Mouse (Mus musculus): ENCODE results near the gene Lyrm2. TPM values are rescaled to one million over a fixed set of nuclear protein-coding genes. Genes with fewer than 3 reads are reported as not detected.
A peak's percentile ranks its signal among the peaks of the same experiment; 100 is the strongest.

Lyrm2 gene
- 37.6 and 39.3 TPM in 2 replicates for polyA plus RNA-seq (2015; fragmentation: Nextera tagmentation; extraction: Ambion mirVana)

DNA sequence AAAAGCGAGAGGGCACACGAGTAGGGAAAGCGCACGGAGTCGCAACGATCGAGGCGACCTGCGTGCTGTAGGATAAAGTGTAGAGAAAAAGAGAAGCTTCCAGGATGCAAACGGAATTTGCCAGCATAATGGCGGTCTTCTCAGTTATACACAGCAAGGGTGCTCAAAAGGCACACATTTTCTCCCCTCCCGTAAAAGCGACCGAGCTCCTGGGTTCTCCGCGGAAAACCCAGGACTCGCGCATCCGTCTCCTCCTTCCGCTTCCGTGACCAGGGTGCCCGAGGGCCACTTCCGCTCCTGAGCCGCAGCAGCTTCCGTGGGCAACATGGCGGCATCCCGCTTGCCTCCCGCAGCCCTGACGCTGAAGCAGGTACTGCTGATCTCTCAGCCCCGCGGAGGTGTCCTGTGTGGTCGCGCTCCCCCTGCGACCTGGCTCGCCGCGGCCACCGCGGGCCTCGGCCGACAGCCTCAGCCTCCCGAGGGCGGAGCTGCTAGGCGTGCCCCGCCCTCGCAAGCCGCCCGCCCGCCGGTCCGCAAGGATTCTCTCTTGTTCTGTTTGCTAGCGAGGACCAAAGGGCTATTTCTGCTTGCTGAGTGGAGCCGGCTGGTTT lies at the start of gene Lyrm2:
Gene Lyrm2, plus strand, starts transcription at position 288 of the 611 bp plus-strand sequence.
- H3K9ac ChIP-seq: peak within 1 kb of the TSS; percentile 83
- WGBS (ENCODE audit: insufficient replicate concordance): under 1% methylated on average over 53 of the region's 53 CpGs
- no peaks in the 10 kb centered on the region for H3K9me3 ChIP-seq (replicated peaks)
- no peaks in the 10 kb centered on the region for H3K27me3 ChIP-seq
- DNase-seq (peak; percentile 75), ATAC-seq (ENCODE audit: low read depth) (peak; percentile 94)
- H3K4me1 ChIP-seq (replicated peaks): peaks cover 16% of the 10 kb centered on the region
- no peaks in the 10 kb centered on the region for H3K36me3 ChIP-seq
- peak within 1 kb of the TSS; percentile 79 for H3K4me2 ChIP-seq
- H3K4me3 ChIP-seq (replicated peaks): peak within 1 kb of the TSS; percentile 77
- H3K27ac ChIP-seq: peak within 1 kb of the TSS; percentile 95

DNA sequence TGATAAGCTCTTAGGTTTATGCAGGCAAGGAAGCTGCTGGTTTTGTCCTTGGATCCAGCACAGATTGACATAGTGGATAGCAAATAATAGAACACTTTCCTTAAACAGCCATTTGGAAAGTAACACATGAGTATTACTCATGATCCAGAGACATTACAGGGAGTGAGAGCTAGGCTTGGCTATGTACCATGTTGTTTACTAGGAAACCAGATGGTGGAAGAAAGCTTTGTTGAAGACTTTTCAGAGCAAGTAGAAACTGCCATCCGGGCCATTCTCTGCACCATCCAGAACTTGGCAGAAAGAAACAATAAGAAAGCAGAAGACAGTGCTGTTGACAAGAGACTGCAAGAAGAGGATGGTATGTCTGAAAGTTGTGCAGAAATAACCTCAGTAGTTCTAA lies 49.3 kb upstream of the Lyrm2 start:
- Histone ChIP-seq H3K4me3 (replicated peaks) (no peak overlapping the region), H3K27me3 (no peaks in the 10 kb centered on the region), H3K36me3 (peaks cover 80% of the 10 kb centered on the region), H3K4me2 (no peak overlapping the region), H3K9ac (no peak overlapping the region), H3K4me1 (replicated peaks) (no peaks in the 10 kb centered on the region), H3K27ac (no peak overlapping the region), H3K9me3 (replicated peaks) (no peaks in the 10 kb centered on the region)
- ATAC-seq (ENCODE audit: low read depth): no peak
- 81% methylated on average over 1 of the region's 1 CpGs for WGBS (ENCODE audit: insufficient replicate concordance)
- DNase-seq: no peak

DNA sequence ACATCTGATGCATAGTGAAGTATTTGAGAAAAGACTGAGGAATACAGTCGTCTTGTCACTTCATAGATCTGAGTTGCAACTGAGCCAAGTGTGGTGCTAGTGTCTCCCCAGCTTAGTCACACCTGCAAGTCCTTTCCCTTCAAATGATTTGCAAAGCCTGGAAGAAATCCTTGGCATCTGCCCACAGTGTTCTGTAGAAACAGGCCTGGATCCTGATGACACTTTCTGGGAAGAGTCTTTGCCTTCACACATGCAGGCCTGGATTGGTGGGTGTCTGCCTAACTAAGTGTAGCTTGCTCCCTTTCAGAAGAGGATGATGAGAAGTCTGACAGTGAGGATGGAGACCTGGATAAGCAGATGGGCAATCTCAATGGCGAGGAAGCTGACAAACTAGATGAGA lies 42.6 kb upstream of the Lyrm2 start:
- WGBS (ENCODE audit: insufficient replicate concordance): 61% methylated on average over 2 of the region's 2 CpGs
- Histone ChIP-seq H3K9me3 (replicated peaks) (no peaks in the 10 kb centered on the region), H3K36me3 (peaks cover 68% of the 10 kb centered on the region), H3K27ac (no peak overlapping the region), H3K4me3 (replicated peaks) (no peak overlapping the region), H3K9ac (no peak overlapping the region), H3K27me3 (no peaks in the 10 kb centered on the region), H3K4me2 (no peak overlapping the region), H3K4me1 (replicated peaks) (no peaks in the 10 kb centered on the region)
- ATAC-seq (ENCODE audit: low read depth) (no peak), DNase-seq (no peak)

DNA sequence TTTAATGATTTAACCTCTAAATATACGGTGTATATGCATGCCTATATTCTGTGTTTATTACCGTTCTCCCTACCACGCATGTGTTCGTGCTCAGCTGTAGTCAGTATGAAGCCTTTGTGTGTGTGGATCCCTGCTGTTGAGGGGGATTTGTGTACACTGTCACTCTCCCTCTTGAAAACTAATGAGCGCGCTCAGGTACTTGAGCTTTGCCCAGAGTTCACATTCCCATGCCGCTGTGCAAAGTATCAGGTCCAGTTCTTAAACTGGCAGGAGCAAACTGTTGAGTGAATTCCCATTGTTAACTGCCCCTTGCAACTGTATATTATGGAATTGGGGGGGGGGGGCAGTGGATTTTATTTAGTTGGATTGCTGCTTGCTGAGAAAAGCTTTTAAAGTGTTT lies 32.6 kb upstream of the Lyrm2 start:
- H3K4me1 ChIP-seq (replicated peaks): no peaks in the 10 kb centered on the region
- peaks cover 74% of the 10 kb centered on the region for H3K36me3 ChIP-seq

DNA sequence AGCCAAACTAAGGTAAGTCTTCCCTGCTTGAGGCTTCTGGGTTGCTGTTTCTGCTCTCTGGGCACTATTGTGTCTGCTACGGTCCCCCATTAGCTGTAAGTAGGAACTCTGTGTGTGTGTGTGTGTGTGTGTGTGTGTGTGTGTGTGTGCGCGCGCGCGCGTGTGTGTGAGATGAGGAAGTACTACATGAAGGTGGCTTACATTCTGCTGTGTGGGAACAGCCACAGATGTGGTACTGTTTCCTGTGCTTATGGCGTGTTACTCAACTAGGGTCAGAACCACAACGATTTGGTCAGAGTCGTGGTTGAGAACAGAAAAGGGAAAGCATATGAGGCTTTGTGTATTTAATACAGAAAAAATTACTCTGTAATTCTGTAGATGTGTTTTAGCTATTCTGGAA lies 32.0 kb upstream of the Lyrm2 start:
- Histone ChIP-seq H3K36me3 (peaks cover 73% of the 10 kb centered on the region), H3K27ac (no peak overlapping the region), H3K4me2 (no peak overlapping the region), H3K27me3 (no peaks in the 10 kb centered on the region), H3K4me3 (replicated peaks) (no peak overlapping the region), H3K9me3 (replicated peaks) (no peaks in the 10 kb centered on the region), H3K9ac (no peak overlapping the region), H3K4me1 (replicated peaks) (no peaks in the 10 kb centered on the region)
- DNase-seq (peak; percentile 24), ATAC-seq (ENCODE audit: low read depth) (no peak)
- 60% methylated on average over 10 of the region's 10 CpGs for WGBS (ENCODE audit: insufficient replicate concordance)

More for the DNA sequence above, 32.6 kb upstream of the Lyrm2 start:
- Histone ChIP-seq H3K9ac (no peak overlapping the region), H3K9me3 (replicated peaks) (no peaks in the 10 kb centered on the region), H3K4me2 (no peak overlapping the region), H3K27me3 (no peaks in the 10 kb centered on the region), H3K27ac (no peak overlapping the region), H3K4me3 (replicated peaks) (no peak overlapping the region)
- WGBS (ENCODE audit: insufficient replicate concordance): 88% methylated on average over 7 of the region's 7 CpGs
- no peak for DNase-seq
- ATAC-seq (ENCODE audit: low read depth): no peak

DNA sequence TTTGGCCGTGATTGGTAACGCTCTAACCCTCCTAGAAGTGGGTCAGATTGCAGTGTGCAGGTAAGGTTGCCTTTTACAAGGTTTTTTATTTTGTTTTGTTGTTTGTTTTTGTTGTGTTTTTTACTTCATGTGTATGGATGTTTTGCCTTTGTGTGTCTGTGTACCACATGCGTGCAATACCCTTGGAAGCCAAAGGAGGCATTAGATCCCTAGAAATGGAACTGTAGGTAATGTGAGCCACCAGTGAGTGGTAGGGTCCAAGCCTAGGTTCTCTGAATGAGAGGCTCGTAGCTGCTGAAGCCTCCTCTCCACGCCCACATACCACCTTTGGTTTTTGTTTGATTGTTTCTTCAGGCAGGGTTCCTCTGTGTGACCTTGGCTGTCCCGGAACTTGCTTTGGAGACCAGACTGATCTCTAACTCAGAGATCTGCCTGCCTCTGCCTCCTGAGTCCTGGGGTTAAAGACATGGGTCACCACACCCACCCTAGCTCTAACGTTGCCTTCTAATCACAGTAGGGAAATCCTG lies 29.7 kb upstream of the Lyrm2 start:
- no peak overlapping the region for H3K27ac ChIP-seq
- no peak for DNase-seq
- H3K27me3 ChIP-seq: no peaks in the 10 kb centered on the region
- H3K9ac ChIP-seq: no peak overlapping the region
- H3K4me3 ChIP-seq (replicated peaks): no peak overlapping the region
- H3K9me3 ChIP-seq (replicated peaks): no peaks in the 10 kb centered on the region
- H3K4me2 ChIP-seq: no peak overlapping the region
- WGBS (ENCODE audit: insufficient replicate concordance): 81% methylated on average over 7 of the region's 7 CpGs
- H3K4me1 ChIP-seq (replicated peaks): no peaks in the 10 kb centered on the region
- ATAC-seq (ENCODE audit: low read depth): no peak
- H3K36me3 ChIP-seq: peaks cover 73% of the 10 kb centered on the region

DNA sequence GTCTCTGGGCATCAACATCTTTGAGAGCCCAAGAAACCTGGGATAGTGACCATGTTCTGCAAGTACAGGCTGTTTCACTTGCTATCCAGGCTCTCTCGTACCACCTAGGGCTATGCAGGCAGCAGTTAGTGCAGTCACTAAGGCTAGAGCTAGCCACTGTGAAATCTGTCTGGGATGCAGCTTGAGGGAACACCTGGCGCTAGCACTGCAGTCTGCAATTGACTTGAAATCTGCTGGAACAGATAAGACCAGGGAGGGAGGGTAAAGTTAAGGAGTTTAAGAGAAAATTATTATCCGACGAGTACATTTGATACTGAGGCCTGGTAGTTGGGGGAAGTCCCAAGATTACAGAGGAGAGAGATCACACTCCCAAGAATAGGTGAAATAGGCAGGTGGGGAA lies 20.1 kb upstream of the Lyrm2 start:
- no peak for ATAC-seq (ENCODE audit: low read depth)
- Histone ChIP-seq H3K36me3 (peaks cover 12% of the 10 kb centered on the region), H3K27me3 (no peaks in the 10 kb centered on the region), H3K9me3 (replicated peaks) (peaks cover 3% of the 10 kb centered on the region; the same call in 1 of the 2 replicates), H3K27ac (no peak overlapping the region), H3K4me2 (no peak overlapping the region), H3K9ac (no peak overlapping the region), H3K4me1 (replicated peaks) (0 out of 2 replicates have a peak, but pooled peaks cover 5% of the 10 kb centered on the region), H3K4me3 (replicated peaks) (no peak overlapping the region)
- WGBS (ENCODE audit: insufficient replicate concordance): 64% methylated on average over 4 of the region's 4 CpGs
- peak; percentile 8 for DNase-seq

DNA sequence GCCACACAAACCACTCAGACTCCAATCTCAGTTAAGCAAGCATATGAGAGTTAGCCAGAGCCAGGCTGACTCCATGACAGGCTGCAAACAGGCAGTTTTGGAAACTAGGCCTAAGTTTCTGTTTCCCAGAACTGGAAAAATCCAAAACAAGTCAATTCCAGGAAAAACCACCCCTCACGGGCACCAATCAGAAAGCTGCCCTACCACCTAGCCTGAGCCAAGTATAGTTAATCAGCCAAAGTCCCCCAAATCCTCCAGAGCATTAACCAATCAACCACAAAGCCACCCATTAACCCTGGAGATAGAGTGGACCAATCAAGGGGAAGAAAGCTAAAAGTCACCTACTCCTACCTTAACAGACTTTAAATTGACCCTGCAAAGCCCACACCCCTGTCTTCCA lies 12.9 kb upstream of the Lyrm2 start:
- ATAC-seq (ENCODE audit: low read depth) (no peak), DNase-seq (no peak)
- H3K4me3 ChIP-seq (replicated peaks): no peak overlapping the region
- no peak overlapping the region for H3K27ac ChIP-seq
- H3K9ac ChIP-seq: no peak overlapping the region
- no peaks in the 10 kb centered on the region for H3K36me3 ChIP-seq
- WGBS (ENCODE audit: insufficient replicate concordance): 63% methylated on average over 1 of the region's 1 CpGs
- H3K27me3 ChIP-seq: no peaks in the 10 kb centered on the region
- peaks cover 11% of the 10 kb centered on the region; the same call in 1 of the 2 replicates for H3K9me3 ChIP-seq (replicated peaks)
- H3K4me2 ChIP-seq: no peak overlapping the region
- no peaks in the 10 kb centered on the region for H3K4me1 ChIP-seq (replicated peaks)

DNA sequence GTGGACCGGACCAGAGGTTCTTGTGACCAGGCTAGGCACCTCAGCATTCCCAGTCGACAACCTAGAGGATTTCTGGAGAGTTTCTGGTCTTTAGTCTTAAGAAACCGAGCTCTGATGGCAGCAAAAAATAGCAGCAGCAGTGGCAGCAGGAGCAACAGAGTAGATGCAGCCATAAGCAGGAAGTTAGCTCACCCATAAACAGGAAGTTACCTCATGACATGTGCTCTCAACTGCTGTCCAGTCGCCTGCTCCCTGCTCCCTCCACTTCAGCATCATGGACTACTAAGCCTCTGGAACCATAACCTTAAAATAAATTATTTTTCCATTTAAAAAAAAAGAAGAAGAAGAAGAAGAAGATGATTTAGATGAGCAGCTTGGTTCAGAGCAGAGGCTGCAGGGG lies 11.0 kb upstream of the Lyrm2 start:
- no peak overlapping the region for H3K9ac ChIP-seq
- WGBS (ENCODE audit: insufficient replicate concordance): 63% methylated on average over 4 of the region's 4 CpGs

DNA sequence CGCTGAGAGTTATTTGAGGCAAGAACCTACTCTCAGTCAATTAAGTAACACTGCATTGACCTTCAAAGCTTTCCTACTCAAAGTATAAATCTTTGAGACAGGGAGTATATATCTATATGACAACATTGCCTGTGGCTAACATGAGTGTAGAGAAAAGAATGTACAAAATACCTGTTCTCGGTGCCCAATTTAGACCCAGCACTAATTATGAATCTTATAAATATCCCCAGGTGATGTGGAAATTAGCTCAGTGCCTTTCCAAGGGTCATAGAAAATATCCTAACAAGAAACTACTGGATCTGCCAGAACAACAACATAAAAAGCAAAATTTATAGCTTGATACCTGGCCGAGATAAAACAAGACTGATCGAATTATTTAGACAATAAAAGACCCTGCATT lies 1.1 kb upstream of the Lyrm2 start:
- Histone ChIP-seq H3K9me3 (replicated peaks) (no peaks in the 10 kb centered on the region), H3K9ac (no peak overlapping the region), H3K36me3 (no peaks in the 10 kb centered on the region), H3K4me2 (no peak overlapping the region), H3K4me3 (replicated peaks) (no peak overlapping the region), H3K27ac (no peak overlapping the region), H3K27me3 (no peaks in the 10 kb centered on the region), H3K4me1 (replicated peaks) (peaks cover 16% of the 10 kb centered on the region)
- 85% methylated on average over 4 of the region's 4 CpGs for WGBS (ENCODE audit: insufficient replicate concordance)
- DNase-seq (no peak), ATAC-seq (ENCODE audit: low read depth) (no peak)

More for the DNA sequence above, 11.0 kb upstream of the Lyrm2 start:
- H3K4me2 ChIP-seq: no peak overlapping the region
- no peak for ATAC-seq (ENCODE audit: low read depth)
- H3K4me1 ChIP-seq (replicated peaks): no peaks in the 10 kb centered on the region
- no peak overlapping the region for H3K27ac ChIP-seq
- no peak for DNase-seq
- no peaks in the 10 kb centered on the region for H3K27me3 ChIP-seq
- no peak overlapping the region for H3K4me3 ChIP-seq (replicated peaks)
- no peaks in the 10 kb centered on the region for H3K36me3 ChIP-seq
- peaks cover 11% of the 10 kb centered on the region; the same call in 1 of the 2 replicates for H3K9me3 ChIP-seq (replicated peaks)

DNA sequence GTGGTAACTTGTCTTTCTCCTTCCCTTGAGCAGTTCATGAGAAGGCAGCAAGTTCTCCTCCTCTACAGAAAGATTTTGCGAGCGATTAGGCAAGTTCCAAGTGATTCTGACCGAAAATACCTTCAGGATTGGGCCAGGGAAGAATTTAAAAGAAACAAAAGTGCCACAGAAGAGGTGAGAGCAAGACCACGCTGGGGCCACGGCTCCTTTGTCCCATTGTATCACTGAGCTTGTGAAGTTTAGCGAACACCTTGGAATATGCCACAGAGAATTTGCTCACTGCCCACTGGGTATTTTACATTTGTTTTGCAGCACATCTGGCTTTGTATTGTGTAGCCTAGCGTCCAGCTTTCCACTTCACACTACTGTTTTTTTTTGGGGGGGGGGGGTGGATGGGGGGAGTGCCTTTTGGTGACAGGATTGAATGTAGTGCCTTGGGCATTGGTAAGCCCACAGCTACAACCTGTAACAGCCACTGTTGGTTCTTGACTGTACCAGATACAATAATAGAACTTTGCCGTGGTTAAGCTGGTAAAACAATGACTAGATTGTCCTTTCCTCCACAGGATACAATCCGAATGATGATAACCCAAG lies 621 bp downstream of the Lyrm2 start:
- Histone ChIP-seq H3K27me3 (no peaks in the 10 kb centered on the region), H3K4me2 (peak overlapping the region; percentile 79), H3K27ac (peak overlapping the region; percentile 95), H3K36me3 (no peaks in the 10 kb centered on the region), H3K4me3 (replicated peaks) (peak overlapping the region; percentile 77), H3K9ac (peak overlapping the region; percentile 83), H3K4me1 (replicated peaks) (peaks cover 16% of the 10 kb centered on the region), H3K9me3 (replicated peaks) (no peaks in the 10 kb centered on the region)
- 11% methylated on average over 9 of the region's 9 CpGs for WGBS (ENCODE audit: insufficient replicate concordance)
- ATAC-seq (ENCODE audit: low read depth) (peak; percentile 35), DNase-seq (no peak)

Data from liver, embryonic 13.5 days (tissue).